Mouse (Mus musculus): Measurements from ENCODE around the gene Robo4. TPM values are rescaled to one million over a fixed set of nuclear protein-coding genes. Genes with fewer than 3 reads are reported as not detected.

Gene Robo4
- total and polyA plus RNA-seq, 2 experiments from 2014 or later = 10.2 to 44.2 TPM

- Histone ChIP-seq H3K4me1 (ENCODE audit: control insufficient read depth, insufficient read depth) (peaks cover 9% of the 10 kb centered on the region; the same call in 1 of the 2 replicates), H3K36me3 (replicated peaks; ENCODE audit: control insufficient read depth, insufficient read depth, low read length) (no peaks in the 10 kb centered on the region), H3K27ac (ENCODE audit: low read depth) (no peak overlapping the region), H3K4me3 (ENCODE audit: low read depth, low read length) (no peak overlapping the region), H3K9ac (replicated peaks; ENCODE audit: low read depth, low read length) (no peak overlapping the region), H3K9me3 (replicated peaks; ENCODE audit: control insufficient read depth, low read length) (no peaks in the 10 kb centered on the region), H3K27me3 (ENCODE audit: control insufficient read depth, insufficient read depth, low read length) (peaks cover 54% of the 10 kb centered on the region), H3K4me2 (ENCODE audit: low read depth, low read length) (no peak overlapping the region)
- no peak for DNase-seq (ENCODE audit: low spot score)
- no peak for TF ChIP-seq EP300 (IDR thresholded peaks at IDR 0.05; ENCODE audit: low read depth)
- TF ChIP-seq CTCF (IDR thresholded peaks at IDR 0.05; ENCODE audit: low read depth) = no peak
- ATAC-seq (ENCODE audit: insufficient read depth, low read depth) = no peak
- WGBS = 6% methylated on average over 4 of the region's 4 CpGs
Measured at GRCm38 (mm10) chr9:37435616-37436015, 33.9 kb downstream of the Robo4 start.

GRCm38 (mm10) chr9:37437772-37438735, 36.4 kb downstream of the Robo4 start:
- H3K27ac ChIP-seq (ENCODE audit: low read depth) = no peak overlapping the region

GRCm38 (mm10) chr9:37452401-37452800, 50.7 kb downstream of the Robo4 start:
- DNase-seq (ENCODE audit: low spot score) (no peak), ATAC-seq (ENCODE audit: insufficient read depth, low read depth) (no peak)
- Histone ChIP-seq H3K27ac (ENCODE audit: low read depth) (no peak overlapping the region), H3K27me3 (ENCODE audit: control insufficient read depth, insufficient read depth, low read length) (peaks cover 65% of the 10 kb centered on the region), H3K9ac (replicated peaks; ENCODE audit: low read depth, low read length) (no peak overlapping the region), H3K36me3 (replicated peaks; ENCODE audit: control insufficient read depth, insufficient read depth, low read length) (no peaks in the 10 kb centered on the region), H3K4me3 (ENCODE audit: low read depth, low read length) (no peak overlapping the region), H3K9me3 (replicated peaks; ENCODE audit: control insufficient read depth, low read length) (no peaks in the 10 kb centered on the region), H3K4me2 (ENCODE audit: low read depth, low read length) (no peak overlapping the region), H3K4me1 (ENCODE audit: control insufficient read depth, insufficient read depth) (no peaks in the 10 kb centered on the region)
- 2% methylated on average over 5 of the region's 5 CpGs for WGBS
- TF ChIP-seq EP300 (IDR thresholded peaks at IDR 0.05; ENCODE audit: low read depth) (no peak), CTCF (IDR thresholded peaks at IDR 0.05; ENCODE audit: low read depth) (no peak)

More at GRCm38 (mm10) chr9:37437772-37438735, 36.4 kb downstream of the Robo4 start:
- Histone ChIP-seq H3K36me3 (replicated peaks; ENCODE audit: control insufficient read depth, insufficient read depth, low read length) (no peaks in the 10 kb centered on the region), H3K9ac (replicated peaks; ENCODE audit: low read depth, low read length) (no peak overlapping the region), H3K27me3 (ENCODE audit: control insufficient read depth, insufficient read depth, low read length) (peaks cover 29% of the 10 kb centered on the region), H3K4me1 (ENCODE audit: control insufficient read depth, insufficient read depth) (peaks cover 5% of the 10 kb centered on the region; the same call in 1 of the 2 replicates), H3K4me2 (ENCODE audit: low read depth, low read length) (no peak overlapping the region), H3K4me3 (ENCODE audit: low read depth, low read length) (no peak overlapping the region), H3K9me3 (replicated peaks; ENCODE audit: control insufficient read depth, low read length) (no peaks in the 10 kb centered on the region)
- 32% methylated on average over 3 of the region's 3 CpGs for WGBS
- no peak for TF ChIP-seq EP300 (IDR thresholded peaks at IDR 0.05; ENCODE audit: low read depth)
- TF ChIP-seq CTCF (IDR thresholded peaks at IDR 0.05; ENCODE audit: low read depth) = no peak
- ATAC-seq (ENCODE audit: insufficient read depth, low read depth) (no peak), DNase-seq (ENCODE audit: low spot score) (no peak)

DNA sequence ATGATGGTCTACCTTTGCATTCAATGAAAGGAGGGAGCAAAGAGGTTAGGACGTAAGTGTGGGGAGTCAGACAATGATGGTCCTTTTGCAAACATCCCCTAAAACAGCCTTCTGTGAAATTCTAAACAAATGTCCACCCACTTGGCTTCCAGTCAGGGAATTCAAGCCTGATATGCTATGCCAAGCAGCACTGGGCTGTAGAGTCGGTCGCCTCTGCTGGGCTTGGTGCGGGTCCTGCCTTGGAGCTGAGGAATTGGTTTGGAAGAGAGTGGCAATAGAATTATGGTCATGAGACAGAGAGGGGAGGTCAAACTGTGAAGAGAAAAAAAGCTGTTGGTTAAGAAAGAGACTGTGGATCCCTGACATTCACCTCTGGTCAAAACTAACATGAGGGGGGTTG, 51.6 kb downstream of the Robo4 start:
- Histone ChIP-seq H3K4me1 (ENCODE audit: control insufficient read depth, insufficient read depth) (no peaks in the 10 kb centered on the region), H3K4me2 (ENCODE audit: low read depth, low read length) (no peak overlapping the region), H3K27ac (ENCODE audit: low read depth) (no peak overlapping the region), H3K9me3 (replicated peaks; ENCODE audit: control insufficient read depth, low read length) (no peaks in the 10 kb centered on the region), H3K27me3 (ENCODE audit: control insufficient read depth, insufficient read depth, low read length) (peaks cover 74% of the 10 kb centered on the region), H3K9ac (replicated peaks; ENCODE audit: low read depth, low read length) (no peak overlapping the region), H3K36me3 (replicated peaks; ENCODE audit: control insufficient read depth, insufficient read depth, low read length) (no peaks in the 10 kb centered on the region), H3K4me3 (ENCODE audit: low read depth, low read length) (no peak overlapping the region)
- 54% methylated on average over 4 of the region's 4 CpGs for WGBS
- DNase-seq (ENCODE audit: low spot score) (no peak), ATAC-seq (ENCODE audit: insufficient read depth, low read depth) (no peak)
- TF ChIP-seq CTCF (IDR thresholded peaks at IDR 0.05; ENCODE audit: low read depth) = no peak

GRCm38 (mm10) chr9:37454011-37454492, 52.4 kb downstream of the Robo4 start:
- WGBS = 28% methylated on average over 6 of the region's 6 CpGs
- H3K27me3 ChIP-seq (ENCODE audit: control insufficient read depth, insufficient read depth, low read length) = peaks cover 81% of the 10 kb centered on the region
- H3K9me3 ChIP-seq (replicated peaks; ENCODE audit: control insufficient read depth, low read length) = no peaks in the 10 kb centered on the region
- ATAC-seq (ENCODE audit: insufficient read depth, low read depth) = no peak
- no peak for DNase-seq (ENCODE audit: low spot score)
- H3K4me2 ChIP-seq (ENCODE audit: low read depth, low read length) = no peak overlapping the region
- H3K9ac ChIP-seq (replicated peaks; ENCODE audit: low read depth, low read length) = no peak overlapping the region
- no peak overlapping the region for H3K4me3 ChIP-seq (ENCODE audit: low read depth, low read length)
- H3K36me3 ChIP-seq (replicated peaks; ENCODE audit: control insufficient read depth, insufficient read depth, low read length) = no peaks in the 10 kb centered on the region
- H3K27ac ChIP-seq (ENCODE audit: low read depth) = no peak overlapping the region
- TF ChIP-seq EP300 (IDR thresholded peaks at IDR 0.05; ENCODE audit: low read depth) = no peak
- no peak for TF ChIP-seq CTCF (IDR thresholded peaks at IDR 0.05; ENCODE audit: low read depth)
- H3K4me1 ChIP-seq (ENCODE audit: control insufficient read depth, insufficient read depth) = no peaks in the 10 kb centered on the region
